In the genomic region with DNA sequence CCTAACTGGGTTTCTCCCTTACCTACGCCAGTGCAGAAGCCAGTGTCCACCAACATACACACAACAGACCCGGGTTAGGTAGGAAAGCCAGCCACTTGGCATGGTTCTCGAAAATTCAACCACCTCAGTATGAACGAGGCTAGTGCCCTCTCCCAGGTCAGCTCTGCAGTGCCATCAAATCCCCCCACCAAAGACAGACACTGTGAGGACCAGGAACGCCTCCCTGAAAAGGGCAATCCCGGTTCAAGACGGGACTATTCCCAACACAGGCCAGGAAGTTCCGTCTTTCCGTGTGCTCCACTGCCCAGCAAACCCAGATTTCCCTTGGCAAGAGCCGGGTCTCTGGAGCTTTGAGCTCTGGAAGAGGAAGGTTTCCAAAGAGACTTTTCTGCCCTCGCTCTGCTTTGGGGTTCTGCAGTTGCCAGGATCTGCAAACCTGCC, we compare ENCODE assay signal across 9 mouse cellular contexts. TPM values are rescaled to one million over a fixed set of nuclear protein-coding genes. Genes with fewer than 3 reads are reported as not detected.
DNase-seq lines count a peak whose midpoint lies in the region; ATAC-seq and TF ChIP-seq lines count a peak whose summit lies in the region.
"Had no signal": no experiment of that assay in that cellular context is flagged by ENCODE, and none has a peak within 500 bp of the region (broad histone marks: within the 10 kb centered on the region; RNA-seq: fewer than 3 reads in every experiment).

No protein-coding gene starts in this region.

- peak overlapping the region; percentile 82; the same call in 1 of the 2 replicates for H3K27ac ChIP-seq in embryonic facial prominence, embryonic 12.5 days
- peak overlapping the region; percentile 94 for H3K27ac ChIP-seq in hindbrain, embryonic 15.5 days (replicated peaks)
- H3K27ac ChIP-seq in midbrain, embryonic 11.5 days (ENCODE audit: low read depth, low read length), result 0 out of 2 replicates have a peak overlapping the region, but pooled peaks have one; percentile 74

- H3K4me1 ChIP-seq in E14TG2a.4 (replicated peaks; ENCODE audit: low read depth, low read length), result peaks cover 23% of the 10 kb centered on the region
- peaks cover 8% of the 10 kb centered on the region; the same call in 1 of the 2 replicates for H3K4me1 ChIP-seq in embryonic facial prominence, embryonic 12.5 days
- peaks cover 26% of the 10 kb centered on the region for H3K4me1 ChIP-seq in hindbrain, embryonic 15.5 days (replicated peaks)
- peaks cover 4% of the 10 kb centered on the region; the same call in 1 of the 2 replicates for H3K4me1 ChIP-seq in midbrain, embryonic 11.5 days (ENCODE audit: control insufficient read depth, insufficient read depth, low read length)

- H3K27me3 ChIP-seq in E14TG2a.4 (ENCODE audit: insufficient read depth, low read length), result peaks cover 54% of the 10 kb centered on the region
- no peaks in the 10 kb centered on the region for H3K27me3 ChIP-seq in embryonic facial prominence, embryonic 12.5 days
- H3K27me3 ChIP-seq in hindbrain, embryonic 15.5 days, result no peaks in the 10 kb centered on the region
- H3K27me3 ChIP-seq in midbrain, embryonic 11.5 days (ENCODE audit: control insufficient read depth, insufficient read depth, low read length), result no peaks in the 10 kb centered on the region

- H3K4me3 ChIP-seq in E14TG2a.4 (replicated peaks; ENCODE audit: low read length), result peak overlapping the region; percentile 67
- peak overlapping the region; percentile 54 for H3K4me3 ChIP-seq in embryonic facial prominence, embryonic 12.5 days
- H3K4me3 ChIP-seq in hindbrain, embryonic 15.5 days, result peak overlapping the region; percentile 50
- peak overlapping the region; percentile 47 for H3K4me3 ChIP-seq in midbrain, embryonic 11.5 days (ENCODE audit: low read depth, low read length)

- peak; percentile 91 for DNase-seq in heart, adult 11 months
- DNase-seq in heart, postnatal 25 days (ENCODE audit: low spot score), result no peak
- DNase-seq in midbrain, embryonic 11.5 days (ENCODE audit: low spot score, missing footprints), result peak; percentile 95
- DNase-seq in gastrocnemius, postnatal 36 days, result no peak
- no peak for DNase-seq in frontal cortex, postnatal 10 days (ENCODE audit: low spot score in 2 of 2)

- WGBS in embryonic facial prominence, embryonic 12.5 days, result 17% methylated on average over 11 of the region's 11 CpGs
- 14% methylated on average over 11 of the region's 11 CpGs for WGBS in hindbrain, embryonic 15.5 days
- 20% methylated on average over 11 of the region's 11 CpGs for WGBS in midbrain, embryonic 11.5 days

- intact Hi-C loops in heart, postnatal 25 days (cut with DNase I), result no loop called here
- intact Hi-C loops in gastrocnemius, postnatal 36 days (cut with DNase I), result no loop called here

- H3K9ac ChIP-seq in embryonic facial prominence, embryonic 12.5 days, result peak overlapping the region; percentile 59
- H3K9ac ChIP-seq in hindbrain, embryonic 15.5 days, result peak overlapping the region; percentile 63
- H3K9ac ChIP-seq in midbrain, embryonic 11.5 days (ENCODE audit: low read length), result peak overlapping the region; percentile 79

- ATAC-seq in embryonic facial prominence, embryonic 12.5 days (ENCODE audit: insufficient number of reproducible peaks, insufficient read depth, low FRiP score, low TSS enrichment), result 0 out of 2 replicates have a peak, but pooled peaks have one; percentile 5
- ATAC-seq in hindbrain, embryonic 15.5 days (ENCODE audit: low FRiP score, low read depth), result peak; percentile 9; the same call in 1 of the 2 replicates
- no peak for ATAC-seq in midbrain, embryonic 11.5 days (ENCODE audit: low FRiP score)

- no peaks in the 10 kb centered on the region for H3K9me3 ChIP-seq in E14TG2a.4 (ENCODE audit: low read length)
- no peaks in the 10 kb centered on the region for H3K9me3 ChIP-seq in embryonic facial prominence, embryonic 12.5 days
- no peaks in the 10 kb centered on the region for H3K9me3 ChIP-seq in hindbrain, embryonic 15.5 days
- H3K9me3 ChIP-seq in midbrain, embryonic 11.5 days (ENCODE audit: control insufficient read depth, low read length), result no peaks in the 10 kb centered on the region
- H3K9me3 ChIP-seq: G1E had no signal

- TF ChIP-seq CTCF in E14TG2a.4 (conservative IDR thresholded peaks at IDR 0.05; ENCODE audit: low read length), result no peak

- H3K4me2 ChIP-seq in embryonic facial prominence, embryonic 12.5 days (replicated peaks), result peak overlapping the region; percentile 74
- peak overlapping the region; percentile 73 for H3K4me2 ChIP-seq in hindbrain, embryonic 15.5 days
- H3K4me2 ChIP-seq in midbrain, embryonic 11.5 days, result peak overlapping the region; percentile 82

- no peaks in the 10 kb centered on the region for H3K36me3 ChIP-seq in E14TG2a.4 (ENCODE audit: insufficient read depth, low read length)
- H3K36me3 ChIP-seq in embryonic facial prominence, embryonic 12.5 days, result no peaks in the 10 kb centered on the region
- H3K36me3 ChIP-seq in hindbrain, embryonic 15.5 days, result no peaks in the 10 kb centered on the region
- no peaks in the 10 kb centered on the region for H3K36me3 ChIP-seq in midbrain, embryonic 11.5 days (ENCODE audit: control insufficient read depth, insufficient read depth, low read length)
- H3K36me3 ChIP-seq: G1E had no signal

RNA-seq across cellular contexts. Expression of gene Klhl3, which starts 0.8 kb away (rescaled TPM):
- 1 to 10 TPM; 2.6 TPM for total RNA-seq in heart, postnatal 25 days (2021)
- 2.9 and 3.1 TPM in 2 replicates for polyA plus RNA-seq in embryonic facial prominence, embryonic 12.5 days (2016; fragmentation: Nextera tagmentation; extraction: Ambion mirVana)
- polyA plus RNA-seq in hindbrain, embryonic 15.5 days (2015; fragmentation: Nextera tagmentation; extraction: Ambion mirVana), result 12.6 and 14.0 TPM in 2 replicates
- 2.6 and 3.2 TPM in 2 replicates for polyA plus RNA-seq in midbrain, embryonic 11.5 days (2014; fragmentation: Nextera tagmentation; extraction: Ambion mirVana)
- under 1 TPM; 0.49 to 0.54 TPM for total RNA-seq in gastrocnemius, postnatal 36 days (2021)
- polyA plus RNA-seq: G1E had no signal

RNA-seq across cellular contexts. Expression of gene Hnrnpa0, which starts 15.7 kb away (rescaled TPM):
- 10 to 100 TPM; 64.3 to 70.2 TPM for total RNA-seq in heart, postnatal 25 days (2021)
- 47.1 and 47.4 TPM in 2 replicates for polyA plus RNA-seq in embryonic facial prominence, embryonic 12.5 days (2016; fragmentation: Nextera tagmentation; extraction: Ambion mirVana)
- 39.6 and 41.7 TPM in 2 replicates for polyA plus RNA-seq in hindbrain, embryonic 15.5 days (2015; fragmentation: Nextera tagmentation; extraction: Ambion mirVana)
- polyA plus RNA-seq in midbrain, embryonic 11.5 days (2014; fragmentation: Nextera tagmentation; extraction: Ambion mirVana), result 60.0 and 63.3 TPM in 2 replicates
- total RNA-seq in gastrocnemius, postnatal 36 days (2021), result 10 to 100 TPM; 30.3 to 36.8 TPM

RNA-seq across cellular contexts. Expression of gene Idnk, which starts 44.8 kb away (rescaled TPM):
- total RNA-seq in heart, postnatal 25 days (2021), result 10 to 100 TPM; 23.2 to 24.3 TPM
- polyA plus RNA-seq in embryonic facial prominence, embryonic 12.5 days (2016; fragmentation: Nextera tagmentation; extraction: Ambion mirVana), result 45.1 and 46.3 TPM in 2 replicates
- 54.2 and 55.9 TPM in 2 replicates for polyA plus RNA-seq in hindbrain, embryonic 15.5 days (2015; fragmentation: Nextera tagmentation; extraction: Ambion mirVana)
- polyA plus RNA-seq in midbrain, embryonic 11.5 days (2014; fragmentation: Nextera tagmentation; extraction: Ambion mirVana), result 59.1 and 63.1 TPM in 2 replicates
- 1 to 10 TPM; 8.5 to 8.6 TPM for total RNA-seq in gastrocnemius, postnatal 36 days (2021)

Comparison
In these comparisons a context has a peak if more than half of its experiments do, and no peak if none do; other contexts are left out.
1. DNase-seq: peak in heart, adult 11 months (single experiment) and midbrain, embryonic 11.5 days (single experiment); none in heart, postnatal 25 days (single experiment), gastrocnemius, postnatal 36 days (0 of 2) and frontal cortex, postnatal 10 days (0 of 2).
2. Peak in every context shown above with its lines, with median percentiles within 50 percentile points of each other: H3K4me3 ChIP-seq, H3K27ac ChIP-seq, H3K4me2 ChIP-seq and H3K9ac ChIP-seq.